Mouse (Mus musculus) adipose tissue, adult 10 weeks (tissue): Measurements from ENCODE around the gene Ankrd35. TPM values are rescaled to one million over a fixed set of nuclear protein-coding genes. Genes with fewer than 3 reads are reported as not detected.

ENCODE experiments used
- polyA plus RNA-seq: library from polyadenylated mRNA; stranded (reverse); fragments of 350-450 nt; fragmentation: Illumina TruSeq; extraction: RNeasy Lipid Tissue Mini Kit (QIAGEN cat#74804); gene quantifications from one replicate; pipeline ENCODE4 v1.2.3, GENCODE M21; 2014; ENCODE audit warnings: low read depth, low replicate concordance

Ankrd35 gene
- 1.5 TPM for polyA plus RNA-seq

DNA sequence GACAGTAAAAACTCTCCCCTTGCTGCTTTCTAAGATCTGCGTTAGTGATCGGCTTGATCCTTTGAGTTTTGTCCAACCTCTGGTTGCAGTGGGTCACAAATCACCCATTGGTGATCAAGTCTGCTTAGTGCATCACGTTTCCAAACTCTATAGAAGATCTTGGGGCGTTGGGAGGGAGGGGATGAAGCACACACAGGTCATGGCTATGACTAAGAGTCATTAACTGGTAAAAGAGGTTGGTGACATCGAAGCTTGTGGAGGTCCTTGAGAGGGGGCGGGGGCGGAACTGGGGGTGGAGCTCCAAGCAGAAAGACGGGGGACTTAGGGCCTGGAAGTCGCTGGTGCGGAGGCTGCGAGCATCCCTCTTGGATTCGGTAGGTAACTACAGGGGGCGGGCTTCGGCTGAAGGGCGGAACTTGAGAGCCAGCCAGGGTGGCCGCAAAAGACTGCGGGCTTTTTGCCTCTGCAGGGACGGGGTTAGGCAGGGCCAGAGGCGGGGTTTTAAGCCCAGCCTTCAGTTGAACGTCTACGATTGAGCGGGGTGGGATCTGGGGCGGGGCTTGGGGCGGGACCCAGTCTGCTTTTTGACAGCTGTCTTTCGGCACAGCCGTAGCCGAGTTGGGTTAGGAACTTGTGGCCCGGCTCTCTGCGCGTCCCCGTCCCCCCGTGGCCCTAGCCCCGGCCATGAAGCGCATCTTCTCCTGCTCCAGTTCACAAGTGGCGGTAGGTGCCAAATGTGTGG lies at the start of gene Ankrd35:
Gene Ankrd35, plus strand, starts transcription at position 405 of the 742 bp plus-strand sequence.

DNA sequence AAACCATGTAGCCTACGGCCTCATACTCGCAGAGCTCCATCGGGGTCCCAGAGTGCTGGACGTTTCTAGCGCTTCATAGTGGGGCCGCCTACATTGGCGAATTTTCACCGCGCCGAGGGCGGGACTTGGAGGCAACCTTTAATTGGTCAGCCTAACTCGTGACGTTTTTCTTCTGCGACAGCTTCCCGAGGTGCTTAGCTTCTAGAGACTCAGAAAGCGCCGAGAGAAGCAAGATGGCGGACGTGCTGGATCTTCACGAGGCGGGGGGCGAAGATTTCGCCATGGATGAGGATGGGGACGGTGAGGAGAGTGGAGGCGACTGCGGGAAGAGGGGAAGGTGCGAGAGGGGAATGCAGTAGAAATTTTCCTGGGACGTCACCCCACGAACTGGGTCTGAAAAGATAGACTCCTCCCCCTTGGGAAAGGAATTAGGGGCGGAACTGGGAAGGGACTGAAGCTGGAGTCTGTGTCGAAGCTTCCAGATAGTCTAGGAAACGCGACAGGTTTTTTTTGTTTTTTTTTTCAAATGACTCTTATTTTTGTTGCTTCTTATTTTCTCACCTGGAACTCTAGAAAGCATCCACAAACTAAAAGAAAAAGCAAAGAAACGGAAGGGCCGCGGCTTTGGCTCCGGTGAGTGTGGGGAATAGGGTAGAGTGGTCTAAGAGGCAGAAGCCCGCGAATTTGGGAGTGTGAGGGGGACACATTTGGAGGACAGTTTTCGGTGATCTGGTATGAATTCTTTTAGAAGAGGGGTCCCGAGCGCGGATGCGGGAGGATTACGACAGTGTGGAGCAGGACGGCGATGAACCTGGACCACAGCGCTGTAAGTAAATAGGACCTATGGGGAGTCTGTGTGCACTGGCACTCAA lies 40.0 kb upstream of the Ankrd35 start, which contains the start of gene Rbm8a:
Gene Rbm8a, plus strand, starts transcription at position 205 of the 872 bp plus-strand sequence.

GRCm38 (mm10) chr3:96634928-96635879 lies 34.7 kb upstream of the Ankrd35 start, which contains the start of the genes Pex11b and Gm42957:
Pex11b (plus strand) TSS chr3:96635376.
Gm42957 (plus strand) TSS chr3:96635474.

DNA sequence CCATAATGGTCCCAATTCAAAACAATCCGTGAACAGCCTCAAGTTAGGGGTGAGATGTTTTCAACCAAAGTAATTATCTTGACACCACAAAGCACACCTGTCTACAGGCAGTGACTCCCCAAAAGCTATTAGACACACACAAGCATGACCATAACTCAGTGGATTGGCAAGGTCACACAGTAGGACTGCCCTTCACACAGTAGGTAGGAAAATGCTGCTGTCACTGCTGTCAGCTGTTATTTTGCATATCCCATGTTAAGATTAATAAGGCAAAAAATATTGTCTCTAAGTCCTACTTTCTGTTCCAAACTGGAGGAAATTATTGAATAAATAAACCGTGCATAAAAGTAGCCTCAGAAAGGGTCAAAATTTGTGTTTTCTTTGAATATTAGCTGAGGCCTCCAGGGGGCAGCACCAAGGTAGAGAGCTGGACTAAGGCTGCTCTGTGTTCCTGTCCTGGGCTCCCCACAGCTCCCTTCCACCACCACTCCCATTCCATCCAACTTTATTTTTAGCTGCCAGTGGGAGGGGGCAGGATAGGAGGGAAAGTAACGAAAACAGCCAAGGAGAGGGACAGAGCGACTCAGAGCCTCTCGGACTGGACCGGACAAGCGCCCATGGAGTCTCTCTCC lies 24.8 kb upstream of the Ankrd35 start, which contains the start of gene Itga10:
Gene Itga10, plus strand, starts transcription at position 567 of the 632 bp plus-strand sequence.

GRCm38 (mm10) chr3:96696198-96696765 lies 26.4 kb downstream of the Ankrd35 start, which contains the start of gene Pias3:
Pias3 (plus strand) TSS chr3:96696384.

GRCm38 (mm10) chr3:96707903-96708683 lies 38.2 kb downstream of the Ankrd35 start, which contains the start of gene Nudt17:
Nudt17 (minus strand) TSS chr3:96708562.

GRCm38 (mm10) chr3:96727343-96727827 lies 57.5 kb downstream of the Ankrd35 start, which contains the start of the genes Polr3c and Rnf115:
Polr3c (minus strand) TSS chr3:96727628.
Rnf115 (plus strand) TSS chr3:96727664.

Other genes starting within 250 kb of the Ankrd35 start
- gene BC107364, start 217.8 kb upstream of the Ankrd35 start, polyA plus RNA-seq: not detected
- 0.34 TPM for gene Hfe2, start 145.0 kb upstream of the Ankrd35 start, polyA plus RNA-seq
- 761 TPM for gene Txnip, start 112.2 kb upstream of the Ankrd35 start, polyA plus RNA-seq
- gene Gm16253, start 93.1 kb upstream of the Ankrd35 start, polyA plus RNA-seq: not detected
- gene Polr3gl, start 76.0 kb upstream of the Ankrd35 start, polyA plus RNA-seq: 45.4 TPM
- 0.15 TPM for gene Ankrd34a, start 73.5 kb upstream of the Ankrd35 start, polyA plus RNA-seq
- 28.1 TPM for gene Lix1l, start 69.0 kb upstream of the Ankrd35 start, polyA plus RNA-seq
- 40.8 TPM for gene Rbm8a, start 40.2 kb upstream of the Ankrd35 start, polyA plus RNA-seq
- 38.6 TPM for gene Pex11b, start 34.8 kb upstream of the Ankrd35 start, polyA plus RNA-seq
- gene Gm42957, start 34.7 kb upstream of the Ankrd35 start, polyA plus RNA-seq: not detected
- 2.1 TPM for gene Itga10, start 24.5 kb upstream of the Ankrd35 start, polyA plus RNA-seq
- 23.5 TPM for gene Pias3, start 26.3 kb downstream of the Ankrd35 start, polyA plus RNA-seq
- gene Nudt17, start 38.4 kb downstream of the Ankrd35 start, polyA plus RNA-seq: 0.42 TPM
- 21.0 TPM for gene Polr3c, start 57.5 kb downstream of the Ankrd35 start, polyA plus RNA-seq
- gene Rnf115, start 57.5 kb downstream of the Ankrd35 start, polyA plus RNA-seq: 40.9 TPM
- gene Pdzk1, start 159.2 kb downstream of the Ankrd35 start, polyA plus RNA-seq: 240 TPM
- gene Cd160, start 159.2 kb downstream of the Ankrd35 start, polyA plus RNA-seq: 1.2 TPM
- gene Gja5, start 234.6 kb downstream of the Ankrd35 start, polyA plus RNA-seq: 5.4 TPM
- gene Gpr89, start 235.2 kb downstream of the Ankrd35 start, polyA plus RNA-seq: 24.8 TPM